Mouse (Mus musculus) embryonic facial prominence, embryonic 15.5 days (tissue): ENCODE measurements around the gene Ccl5. TPM values are rescaled to one million over a fixed set of nuclear protein-coding genes. Genes with fewer than 3 reads are reported as not detected.

ENCODE experiments used
- polyA plus RNA-seq: library from polyadenylated mRNA; unstranded; fragments of >200 nt; fragmentation: Nextera tagmentation; extraction: Ambion mirVana; gene quantifications from 2 replicates; pipeline ENCODE4 v1.2.1, GENCODE M21; 2015

The Ccl5 gene
- polyA plus RNA-seq, 1 experiment from 2014 or later, result 0.35 TPM

Other genes starting within 250 kb of the Ccl5 start
- 0.05 and 0.14 TPM in 2 replicates for gene Slfn14, start 243.8 kb downstream of the Ccl5 start, polyA plus RNA-seq
- 47.3 and 53.9 TPM in 2 replicates for gene Ap2b1, start 231.5 kb downstream of the Ccl5 start, polyA plus RNA-seq
- 14.1 and 14.4 TPM in 2 replicates for gene Pex12, start 227.9 kb downstream of the Ccl5 start, polyA plus RNA-seq
- gene Rasl10b, start 121.4 kb downstream of the Ccl5 start, polyA plus RNA-seq, result 3.2 and 3.9 TPM in 2 replicates
- 0.64 and 0.91 TPM in 2 replicates for gene Gas2l2, start 101.1 kb downstream of the Ccl5 start, polyA plus RNA-seq
- gene 1700020L24Rik, start 92.8 kb downstream of the Ccl5 start, polyA plus RNA-seq, result 0.57 and 0.58 TPM in 2 replicates
- gene Mmp28, start 67.4 kb downstream of the Ccl5 start, polyA plus RNA-seq, result 2.6 and 3.2 TPM in 2 replicates
- gene Taf15, start 57.4 kb downstream of the Ccl5 start, polyA plus RNA-seq, result 11.1 and 13.5 TPM in 2 replicates
- not detected in 2 replicates for gene Heatr9, start 8.3 kb downstream of the Ccl5 start, polyA plus RNA-seq
- gene Ccl9, start 48.1 kb upstream of the Ccl5 start, polyA plus RNA-seq, result 7.6 and 8.5 TPM in 2 replicates
- gene Ccl6, start 62.6 kb upstream of the Ccl5 start, polyA plus RNA-seq, result 5.1 and 5.3 TPM in 2 replicates
- gene Rpl9-ps1, start 115.1 kb upstream of the Ccl5 start, polyA plus RNA-seq, result not detected in 2 replicates
- gene Ccl3, start 118.8 kb upstream of the Ccl5 start, polyA plus RNA-seq, result 0.96 and 1.1 TPM in 2 replicates
- gene Ccl4, start 132.1 kb upstream of the Ccl5 start, polyA plus RNA-seq, result 0.44 and 0.63 TPM in 2 replicates
- 3.2 and 3.3 TPM in 2 replicates for gene Wfdc17, start 173.5 kb upstream of the Ccl5 start, polyA plus RNA-seq
- gene Wfdc18, start 178.5 kb upstream of the Ccl5 start, polyA plus RNA-seq, result 16.8 and 42.7 TPM in 2 replicates
- gene Wfdc21, start 216.4 kb upstream of the Ccl5 start, polyA plus RNA-seq, result 0.73 and 1.2 TPM in 2 replicates
- gene Heatr6, start 223.2 kb upstream of the Ccl5 start, polyA plus RNA-seq, result 21.5 and 27.3 TPM in 2 replicates